Mouse (Mus musculus) left cerebral cortex, adult 2 months (tissue): ENCODE measurements at regions not wholly inside any gene's neighbourhood (a gene's known extent, or its start where the extent isn't known, plus 50 kb on each side); places are given as distances from the start of the nearest gene placed in this dataset.
A peak's percentile ranks its signal among the peaks of the same experiment; 100 is the strongest.

Experiments
- DNase-seq, 2 experiments: peaks; one replicate each; pipeline ENCODE4 v3.0.0; 2021 to 2022; ENCODE audit warnings: low spot score in 2 of 2, mixed read lengths in 1 of 2; ENCODE audit errors: extremely low spot score in 1 of 2
- H3K27ac ChIP-seq: fragments of 200-600 bp; 2 replicates; pipeline ENCODE4 v1.8.1; 2022
- H3K4me3 ChIP-seq: fragments of 200-600 bp; 2 replicates; pipeline ENCODE4 v1.8.1; 2022
- CTCF ChIP-seq: fragments of 200-600 bp; IDR thresholded peaks from 2 replicates; pipeline ENCODE4 v1.8.1; 2022; ENCODE audit warnings: antibody characterized with exemption, mild to moderate bottlenecking, moderate library complexity
- intact Hi-C: fragments of 180-260 bp; cut with DNase I; formaldehyde crosslinking; loops from one replicate; pipeline ENCODE4 v1.15.1; 2025
- microRNA-seq, 2 experiments: library from miRNA; unstranded; fragments of <30 nt; microRNA quantifications; one replicate each; pipeline ENCODE4 v1.2.0; 2021

DNA sequence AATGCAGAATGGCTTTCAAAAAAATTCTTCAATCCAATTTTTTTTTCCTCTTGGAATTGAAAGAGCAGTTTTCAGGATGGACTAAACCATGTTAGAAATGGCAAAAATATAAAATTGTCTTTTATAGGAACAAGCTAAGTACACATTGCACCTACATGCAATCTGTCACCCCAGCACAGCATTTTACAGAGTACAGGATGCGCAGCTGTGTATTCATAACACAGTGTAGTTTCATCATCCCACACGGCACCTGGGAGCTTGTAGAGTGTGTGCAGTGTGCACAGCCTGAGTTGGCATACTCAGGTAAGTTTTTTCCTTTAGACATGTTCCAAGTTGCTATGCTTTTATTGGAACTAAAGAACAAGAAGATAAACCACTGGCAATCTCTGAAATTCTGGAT lies 974.0 kb downstream of the Stpg2 start:
- TF ChIP-seq CTCF = no peak
- H3K27ac ChIP-seq = no peak overlapping the region
- DNase-seq = peak; percentile 29 to 39
- H3K4me3 ChIP-seq = no peak overlapping the region
- intact Hi-C loops = loop anchor here (5.0 kb wide), 1 partner anchor 867 kb away; no protein-coding TSS in a partner anchor

DNA sequence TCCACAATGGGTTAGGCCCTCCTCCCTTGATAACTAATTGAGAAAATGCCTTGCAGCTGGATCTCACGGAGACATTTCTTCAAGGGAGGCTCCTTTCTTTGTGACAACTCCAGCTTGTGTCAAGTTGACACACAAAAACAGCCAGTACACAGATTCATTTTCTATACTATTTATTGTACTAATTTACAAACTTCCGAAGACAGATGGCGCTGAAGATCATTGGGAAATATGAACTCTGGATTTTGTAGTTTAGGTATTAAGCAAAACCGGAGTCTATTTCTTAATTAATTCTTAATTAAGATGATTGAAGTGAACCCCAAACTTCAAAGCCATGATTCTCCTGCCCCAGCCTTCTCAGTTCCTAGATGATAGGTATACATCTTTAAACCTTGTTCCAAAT lies 977.2 kb downstream of the Stpg2 start:
- no peak overlapping the region for H3K4me3 ChIP-seq
- no peak for DNase-seq
- intact Hi-C loops = loop anchor here (5.0 kb wide), 1 partner anchor 1645 kb away; no protein-coding TSS in a partner anchor

DNA sequence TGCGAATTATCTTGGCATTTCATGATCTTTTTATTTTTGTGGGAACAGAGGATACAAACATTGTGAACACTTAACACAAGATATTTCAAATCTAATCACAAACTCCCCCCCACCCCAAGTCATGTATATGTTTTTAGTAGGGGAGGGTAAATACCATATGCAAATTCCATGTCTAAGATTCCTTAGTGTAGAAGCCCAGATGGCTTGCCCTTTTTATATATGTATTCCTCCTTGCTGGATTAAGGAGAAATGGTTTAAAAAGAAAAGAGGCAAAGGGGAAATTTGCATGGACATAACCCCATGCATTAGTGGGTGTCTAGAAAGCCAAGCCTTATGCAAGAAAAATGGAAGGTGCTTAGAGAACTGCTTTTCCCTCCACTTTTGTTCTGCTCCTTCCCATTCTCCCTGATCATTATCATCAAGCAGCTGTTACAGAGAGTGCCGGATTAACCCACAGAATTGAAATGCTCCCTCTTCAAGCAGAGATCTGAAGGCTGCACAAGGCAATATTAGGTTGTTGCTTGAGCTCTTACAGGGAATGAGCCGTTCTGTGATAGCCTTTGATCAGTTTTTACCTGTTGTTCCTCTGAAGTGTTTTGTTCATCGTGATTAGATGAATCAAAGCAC lies 979.5 kb downstream of the Stpg2 start:
- Histone ChIP-seq H3K27ac (no peak overlapping the region), H3K4me3 (no peak overlapping the region)
- no peak for DNase-seq
- intact Hi-C loops = loop anchor here (5.0 kb wide), 1 partner anchor 1642 kb away; no protein-coding TSS in a partner anchor
- no peak for TF ChIP-seq CTCF

More for the DNA sequence above, 977.2 kb downstream of the Stpg2 start:
- H3K27ac ChIP-seq = no peak overlapping the region
- TF ChIP-seq CTCF = peak; percentile 38

DNA sequence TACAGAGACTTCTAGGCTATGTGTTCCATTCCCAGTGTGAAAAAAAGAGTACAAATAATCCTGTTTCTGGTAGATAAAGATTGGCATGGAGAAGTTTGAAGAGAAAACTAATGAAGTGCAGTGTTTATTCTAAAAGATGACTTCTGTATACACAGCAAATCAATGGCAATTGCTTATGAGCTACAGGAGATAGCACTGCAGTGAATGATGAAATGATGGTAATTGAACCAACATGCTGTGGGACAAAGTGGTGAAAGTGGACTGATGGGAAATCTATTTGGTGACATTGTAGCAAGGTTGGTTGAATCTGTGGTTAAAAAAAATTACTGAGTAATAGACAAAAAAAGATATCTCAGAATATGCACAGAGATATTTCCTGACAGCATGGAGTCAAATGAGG lies 1000.4 kb downstream of the Stpg2 start:
- no peak overlapping the region for H3K4me3 ChIP-seq
- intact Hi-C loops = no loop called here
- no peak overlapping the region for H3K27ac ChIP-seq
- TF ChIP-seq CTCF = no peak
- DNase-seq = no peak

DNA sequence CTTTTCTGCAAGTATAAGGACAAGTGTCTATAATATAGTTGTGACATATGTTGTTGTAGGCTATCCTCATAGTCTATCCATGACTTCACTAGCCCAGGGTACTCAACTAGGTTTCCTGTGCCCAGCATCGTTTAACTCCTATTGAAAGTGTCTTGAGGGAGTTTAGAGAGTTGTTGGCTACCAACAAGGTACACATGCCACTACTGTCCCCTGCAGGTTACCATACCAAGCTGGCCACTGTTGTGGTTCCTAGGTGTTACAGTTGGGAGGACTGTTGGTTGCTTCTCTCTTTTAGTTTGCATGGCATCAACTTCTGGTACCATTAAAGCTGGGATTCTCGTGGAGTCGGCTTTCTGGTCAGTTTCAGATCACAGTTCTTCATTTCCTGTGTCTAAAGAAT lies 990.7 kb downstream of the Pdha2 start:
- no peak for DNase-seq
- H3K27ac ChIP-seq = no peak overlapping the region
- intact Hi-C loops = no loop called here

DNA sequence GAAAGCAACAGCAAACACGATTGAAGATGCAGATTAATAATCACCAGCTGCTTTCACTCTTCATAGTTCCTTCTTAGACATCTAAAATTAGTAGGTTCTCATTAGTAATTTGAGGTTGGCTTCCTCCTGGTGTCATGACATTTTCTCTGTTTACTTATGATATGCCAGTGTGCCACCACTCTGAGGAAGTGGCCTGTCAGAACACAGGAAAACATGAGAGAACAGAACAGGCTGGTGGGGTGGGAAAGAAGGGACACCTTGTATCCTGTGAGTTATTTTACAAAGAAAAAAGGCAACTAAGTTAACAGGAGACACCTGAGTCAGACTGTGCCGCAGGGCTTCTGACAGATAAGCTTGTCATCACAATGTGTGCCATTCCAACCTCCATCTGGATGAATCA lies 981.4 kb downstream of the Pdha2 start:
- TF ChIP-seq CTCF = no peak
- Histone ChIP-seq H3K27ac (no peak overlapping the region), H3K4me3 (no peak overlapping the region)
- intact Hi-C loops = no loop called here
- no peak for DNase-seq

More for the DNA sequence above, 990.7 kb downstream of the Pdha2 start:
- H3K4me3 ChIP-seq = no peak overlapping the region
- no peak for TF ChIP-seq CTCF

DNA sequence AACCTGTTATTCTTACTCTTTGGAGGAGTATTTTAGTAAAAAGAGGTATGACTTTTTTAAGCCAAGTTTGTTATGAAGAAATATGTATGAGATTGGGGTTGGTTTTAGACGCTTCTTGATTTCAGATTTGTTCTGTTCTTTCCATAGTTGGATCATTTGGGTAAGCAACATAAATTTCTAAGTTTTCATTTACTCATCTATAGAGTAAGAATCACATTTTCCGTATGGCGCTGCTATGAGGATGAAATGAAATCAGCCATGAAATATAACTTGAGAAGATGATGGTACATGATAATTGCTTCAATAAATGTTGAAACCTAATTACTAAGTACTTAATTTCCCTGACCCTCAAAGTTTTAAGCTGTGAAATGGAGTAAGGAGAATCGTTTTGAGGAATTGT lies 979.0 kb downstream of the Pdha2 start:
- no peak for DNase-seq
- H3K27ac ChIP-seq = no peak overlapping the region
- no peak overlapping the region for H3K4me3 ChIP-seq
- no peak for TF ChIP-seq CTCF
- intact Hi-C loops = no loop called here

DNA sequence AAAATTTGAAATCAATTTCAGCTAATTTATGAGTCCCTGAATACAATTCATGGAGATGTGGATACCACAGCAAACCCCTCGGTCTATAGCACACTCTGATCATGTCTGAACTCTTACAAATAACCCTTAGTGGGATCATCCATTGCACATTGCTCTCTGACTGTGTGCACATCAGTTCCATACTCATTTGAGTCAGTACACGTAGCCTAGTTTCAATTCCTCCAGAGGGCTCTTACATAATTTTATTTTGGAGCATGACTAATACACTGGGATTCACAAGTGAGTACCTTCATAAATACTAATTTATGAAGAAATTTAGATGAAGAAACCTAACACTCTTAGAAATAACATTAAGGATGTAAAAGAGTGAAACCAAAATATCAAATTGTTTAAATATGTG lies 978.3 kb downstream of the Pdha2 start:
- Histone ChIP-seq H3K4me3 (no peak overlapping the region), H3K27ac (no peak overlapping the region)
- TF ChIP-seq CTCF = no peak
- DNase-seq = no peak
- intact Hi-C loops = no loop called here

DNA sequence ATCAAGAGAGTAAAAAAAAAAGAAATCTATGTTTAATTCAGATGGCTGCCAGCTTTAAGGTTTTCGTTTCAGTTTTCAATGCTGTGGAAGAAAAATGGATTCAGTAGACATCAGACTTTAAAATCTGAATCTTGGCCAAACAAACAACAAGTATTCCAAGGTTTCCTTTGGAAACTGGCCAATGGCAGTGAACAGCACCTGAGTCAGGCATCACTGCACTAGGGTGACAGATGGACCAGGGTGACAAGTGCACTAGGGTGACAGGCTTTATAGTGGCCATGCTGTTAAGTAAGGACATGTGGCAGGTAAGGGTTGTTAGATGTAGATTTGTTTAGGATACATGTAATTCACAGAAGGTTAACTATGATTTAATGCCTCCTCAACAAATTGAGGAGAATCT lies 972.9 kb downstream of the Pdha2 start:
- intact Hi-C loops = no loop called here
- Histone ChIP-seq H3K27ac (no peak overlapping the region), H3K4me3 (no peak overlapping the region)
- no peak for TF ChIP-seq CTCF
- DNase-seq = no peak

Small RNA genes lying in the stretch of these regions (microRNA-seq; reads per million reads assigned to microRNA genes)
- gene Mir7j = 18.7 to 24.9 reads per million in 2 experiments
